Mouse (Mus musculus) lung, adult 2 months (tissue): ENCODE data around the gene Rtraf. TPM values are rescaled to one million over a fixed set of nuclear protein-coding genes. Genes with fewer than 3 reads are reported as not detected.

Experiments used
- DNase-seq: peaks from one replicate; pipeline ENCODE4 v3.0.0; 2022
- H3K4me1 ChIP-seq: fragments of 200-500 bp; 2 replicates; pipeline ENCODE4 v1.6.1; 2011; ENCODE audit warnings: low read length; ENCODE audit not compliant: control insufficient read depth, insufficient read depth
- H3K4me3 ChIP-seq: fragments of 200-500 bp; replicated peaks from 2 replicates; pipeline ENCODE3; 2011; ENCODE audit warnings: low read depth, mild to moderate bottlenecking, control low read depth, low read length; ENCODE audit errors: extremely low read depth
- CTCF ChIP-seq: fragments of 200-500 bp; IDR thresholded peaks from 2 replicates; pipeline ENCODE4 v1.5.1; 2011; ENCODE audit warnings: mild to moderate bottlenecking, low read length, control low read depth; ENCODE audit not compliant: insufficient read depth
- POLR2A ChIP-seq: fragments of 200-500 bp; IDR thresholded peaks from 2 replicates; pipeline ENCODE4 v1.6.1; 2011; ENCODE audit warnings: low read depth, mild to moderate bottlenecking, control low read depth, low read length, borderline replicate concordance; ENCODE audit errors: extremely low read depth
- WGBS: fragments of 180-500 bp; shearing (Covaris S2); methylation state at CpG from one replicate; pipeline ENCODE4 v1.1.7; 2018; 5-methylcytosine and 5-hydroxymethylcytosine counted together
- polyA plus RNA-seq: library from polyadenylated mRNA; depleted of rRNA; stranded (reverse); fragments of >200 nt; gene quantifications from 2 replicates; pipeline ENCODE4 v1.2.3, GENCODE M21; 2012

Rtraf gene
- polyA plus RNA-seq, 1 experiment, result 18.0 TPM

DNA sequence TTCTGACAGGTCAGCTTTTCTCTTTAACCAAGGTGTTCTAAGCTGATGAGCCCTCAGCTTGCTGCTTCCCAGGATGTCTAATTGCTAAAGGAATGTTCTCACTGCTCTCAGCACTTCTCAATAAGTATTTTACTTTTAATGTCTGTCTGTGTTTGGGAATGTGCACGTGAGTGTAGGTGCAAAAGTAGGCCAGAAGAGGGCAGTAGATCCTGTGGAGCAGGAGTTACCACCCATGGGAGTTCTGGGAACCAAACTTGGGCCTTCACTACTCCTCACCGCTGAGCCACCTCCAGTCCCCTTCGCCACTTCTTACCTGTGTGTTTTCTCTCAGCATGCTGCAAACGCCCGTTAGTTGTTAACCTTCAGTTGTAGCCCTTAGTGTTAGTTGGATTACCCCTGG lies 47.4 kb downstream of the Rtraf start:
- 96% methylated on average over 5 of the region's 5 CpGs for WGBS
- TF ChIP-seq CTCF, result no peak
- TF ChIP-seq POLR2A, result no peak
- Histone ChIP-seq H3K4me3 (no peak overlapping the region), H3K4me1 (no peaks in the 10 kb centered on the region)
- DNase-seq, result no peak

DNA sequence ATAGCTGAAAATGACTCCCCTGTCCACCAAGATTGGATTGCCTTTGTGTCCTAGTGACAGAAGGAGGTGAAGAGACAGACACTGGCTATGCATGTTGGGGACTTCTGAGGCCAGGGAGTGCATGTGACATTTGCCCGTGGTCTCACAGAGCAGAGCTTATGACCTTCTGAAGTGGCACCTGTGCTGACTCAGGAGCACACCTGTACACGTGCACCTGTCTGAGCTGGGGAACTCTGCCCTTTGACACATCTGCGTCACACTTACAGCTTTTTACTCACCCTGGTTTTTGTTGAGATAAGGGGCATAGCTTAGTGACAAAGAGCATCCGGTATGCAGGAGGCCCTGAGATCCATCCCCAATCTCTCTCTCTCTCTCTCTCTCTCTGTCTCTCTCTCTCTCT lies 48.1 kb downstream of the Rtraf start:
- 89% methylated on average over 4 of the region's 4 CpGs for WGBS
- DNase-seq, result no peak

DNA sequence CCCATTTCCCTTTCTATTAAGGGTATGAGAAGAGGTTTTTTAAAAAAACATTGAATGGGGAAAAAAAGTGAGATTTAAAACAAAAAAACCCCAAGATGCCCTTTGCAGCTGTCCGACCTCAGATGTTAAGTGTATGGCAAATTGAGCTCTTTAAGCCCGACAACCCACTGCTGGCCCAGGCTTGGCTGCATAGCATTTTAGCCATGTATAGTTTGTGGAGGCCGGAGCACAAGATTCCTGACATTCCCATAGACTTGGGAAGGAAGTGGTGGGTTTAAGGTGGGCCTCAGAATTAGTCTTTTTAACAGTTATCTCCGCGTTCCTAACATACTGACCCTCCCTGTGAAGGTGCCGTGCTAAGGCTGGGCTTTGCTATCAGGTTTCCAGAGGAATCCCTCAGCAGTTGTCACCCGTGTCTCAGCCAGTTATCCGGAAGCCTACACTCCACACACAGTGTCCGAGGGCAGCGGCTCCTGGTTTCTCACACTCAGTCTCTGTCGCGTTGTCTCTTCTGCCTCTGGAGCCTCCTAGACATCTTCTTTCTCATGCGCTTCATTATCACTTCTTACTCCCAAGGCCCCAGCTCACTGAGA lies 49.5 kb downstream of the Rtraf start:
- DNase-seq, result no peak
- TF ChIP-seq POLR2A (no peak), CTCF (no peak)
- WGBS, result 64% methylated on average over 13 of the region's 13 CpGs
- Histone ChIP-seq H3K4me1 (no peaks in the 10 kb centered on the region; the same call in 1 of the 2 replicates), H3K4me3 (no peak overlapping the region)

More for the DNA sequence above, 48.1 kb downstream of the Rtraf start:
- TF ChIP-seq POLR2A (no peak), CTCF (no peak)
- Histone ChIP-seq H3K4me1 (no peaks in the 10 kb centered on the region; the same call in 1 of the 2 replicates), H3K4me3 (no peak overlapping the region)

DNA sequence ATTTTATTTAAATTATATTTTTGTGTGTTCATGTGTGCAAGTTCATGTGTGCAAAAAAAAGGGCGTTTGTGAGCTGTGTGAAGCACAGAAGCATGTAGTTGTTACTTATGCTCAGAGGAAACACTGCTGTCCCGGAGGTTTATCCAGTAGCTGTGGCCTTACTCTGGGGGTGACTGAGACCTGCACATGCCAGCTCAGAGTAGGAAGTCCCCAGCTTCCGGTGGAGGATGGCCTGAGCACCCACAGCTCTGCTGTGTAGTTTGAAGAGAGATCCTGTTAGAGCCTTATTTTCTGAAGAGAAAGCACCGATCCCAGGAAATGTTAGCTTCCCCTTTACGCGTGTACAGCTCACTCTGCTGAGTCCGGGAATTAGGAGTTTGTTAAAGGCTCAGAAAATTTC lies 52.5 kb downstream of the Rtraf start:
- no peak for DNase-seq
- H3K4me1 ChIP-seq, result no peaks in the 10 kb centered on the region; the same call in 1 of the 2 replicates
- 46% methylated on average over 7 of the region's 7 CpGs for WGBS
- H3K4me3 ChIP-seq, result no peak overlapping the region
- TF ChIP-seq CTCF (no peak), POLR2A (no peak)

DNA sequence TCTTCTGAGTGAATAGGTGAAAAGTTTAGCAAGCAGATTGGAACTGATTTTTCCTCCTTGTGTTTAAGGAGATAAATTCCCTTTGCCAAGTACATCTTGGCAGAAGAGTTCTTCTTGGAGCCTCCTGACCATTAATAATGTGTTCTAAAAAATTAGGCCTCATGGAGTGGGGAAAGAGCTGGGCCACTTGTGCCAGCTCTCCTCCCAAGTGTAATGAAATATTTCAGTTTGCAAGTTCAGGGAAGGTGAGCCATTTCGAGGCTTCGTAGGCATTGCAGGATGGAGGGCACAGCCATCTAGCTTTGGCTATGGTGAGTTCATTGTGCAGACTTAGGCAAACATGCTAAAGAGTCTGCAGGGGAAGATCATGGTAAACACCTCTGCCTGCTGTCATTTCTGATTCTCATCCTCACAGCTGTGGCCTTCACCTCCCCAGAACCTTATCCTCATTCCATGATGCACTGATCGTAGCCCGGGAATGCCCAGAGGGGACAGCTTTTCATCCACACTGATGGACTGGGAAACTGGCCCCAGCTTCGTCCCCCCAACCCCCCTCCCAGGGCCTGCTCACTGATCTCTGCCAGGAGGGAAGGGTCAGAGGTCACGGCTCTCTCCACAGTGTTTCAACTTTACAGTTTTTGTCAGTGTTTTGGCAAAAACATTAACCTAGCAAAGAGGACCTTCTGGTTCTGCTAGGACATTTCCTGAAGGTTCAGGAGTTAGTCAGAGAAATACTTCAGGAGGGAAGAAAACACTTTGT lies 54.0 kb downstream of the Rtraf start:
- H3K4me3 ChIP-seq, result no peak overlapping the region
- TF ChIP-seq CTCF (no peak), POLR2A (no peak)
- H3K4me1 ChIP-seq, result no peaks in the 10 kb centered on the region; the same call in 1 of the 2 replicates
- DNase-seq, result no peak
- 63% methylated on average over 6 of the region's 6 CpGs for WGBS

DNA sequence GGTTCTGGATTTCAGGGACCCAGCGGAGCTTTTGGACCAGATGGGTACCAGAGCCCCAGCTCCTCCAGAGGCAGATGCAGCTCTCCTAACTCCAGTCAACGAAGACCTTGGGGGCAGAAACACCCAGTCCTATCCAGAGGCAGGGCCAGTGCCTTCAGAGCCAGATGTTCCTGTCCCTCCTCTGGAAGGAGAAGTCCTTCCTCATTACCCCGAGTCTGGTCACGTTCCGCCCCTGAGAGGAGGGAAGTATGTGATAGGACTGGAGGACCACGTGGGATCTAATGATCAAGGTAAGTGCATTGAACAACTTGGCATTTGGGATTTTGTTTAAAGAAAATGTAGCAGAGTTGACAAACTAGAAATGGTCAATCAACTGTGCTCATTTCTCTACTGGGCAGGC lies 55.0 kb downstream of the Rtraf start:
- TF ChIP-seq POLR2A, result no peak
- no peak for TF ChIP-seq CTCF
- Histone ChIP-seq H3K4me1 (no peaks in the 10 kb centered on the region; the same call in 1 of the 2 replicates), H3K4me3 (no peak overlapping the region)
- DNase-seq, result no peak
- 87% methylated on average over 6 of the region's 6 CpGs for whole genome bisulfite sequencing

DNA sequence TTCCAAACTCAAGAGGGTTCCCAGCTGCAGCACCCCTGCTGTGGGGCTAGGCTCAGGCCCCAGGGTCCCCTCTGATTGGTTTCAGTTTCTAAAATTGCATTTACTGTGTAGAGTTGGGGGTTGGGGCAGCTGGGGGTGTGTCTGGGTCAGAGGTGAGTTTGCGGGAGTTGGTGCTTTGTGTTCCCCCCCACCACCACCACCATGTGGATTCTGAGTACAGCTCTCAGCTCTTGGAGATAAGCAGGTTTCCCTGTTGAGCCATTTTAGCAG lies 57.3 kb downstream of the Rtraf start:
- DNase-seq, result no peak
- TF ChIP-seq CTCF (no peak), POLR2A (no peak)
- Histone ChIP-seq H3K4me1 (no peaks in the 10 kb centered on the region; the same call in 1 of the 2 replicates), H3K4me3 (no peak overlapping the region)
- 76% methylated on average over 1 of the region's 1 CpGs for WGBS

DNA sequence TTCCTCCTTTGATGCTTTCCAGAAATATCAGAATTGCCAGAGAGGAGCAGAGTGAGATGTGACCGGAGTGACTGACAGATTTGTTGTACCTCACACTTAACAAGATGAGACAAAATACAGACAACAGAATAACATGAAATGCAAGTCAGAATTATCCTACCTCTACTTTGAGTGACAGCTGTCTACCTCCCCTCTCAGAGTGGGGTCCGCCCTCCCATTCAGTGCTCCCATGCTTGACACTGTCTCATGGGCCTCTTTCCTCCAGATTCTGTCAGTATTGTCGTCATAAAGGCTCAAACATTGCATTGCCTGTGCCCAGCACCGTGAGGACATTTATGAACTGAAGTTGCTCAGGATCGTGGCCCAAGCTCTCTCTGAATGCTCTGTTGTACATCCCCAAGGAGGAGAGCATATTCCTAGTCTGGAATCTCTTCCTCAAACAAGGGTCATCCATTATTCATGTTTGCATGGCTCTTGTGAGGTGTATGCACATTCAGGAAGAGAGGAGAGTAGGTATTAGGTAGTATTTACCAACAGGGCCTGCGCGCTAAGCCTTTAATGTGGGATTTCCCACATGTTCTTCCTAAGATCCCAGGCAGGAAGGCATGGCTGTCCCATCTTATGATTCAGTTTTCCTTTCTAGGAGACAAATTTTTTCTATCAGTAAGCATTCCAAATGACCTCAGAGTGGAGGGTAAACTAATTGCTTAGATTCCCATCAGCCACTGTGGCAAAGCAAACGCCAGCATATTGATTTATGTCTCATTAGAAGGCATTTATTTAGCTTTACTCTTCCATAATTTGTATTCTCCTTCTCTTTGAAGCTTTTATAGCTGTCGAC lies 57.9 kb downstream of the Rtraf start:
- Histone ChIP-seq H3K4me1 (no peaks in the 10 kb centered on the region; the same call in 1 of the 2 replicates), H3K4me3 (no peak overlapping the region)
- DNase-seq, result no peak
- TF ChIP-seq CTCF (no peak), POLR2A (no peak)
- 70% methylated on average over 9 of the region's 9 CpGs for WGBS

DNA sequence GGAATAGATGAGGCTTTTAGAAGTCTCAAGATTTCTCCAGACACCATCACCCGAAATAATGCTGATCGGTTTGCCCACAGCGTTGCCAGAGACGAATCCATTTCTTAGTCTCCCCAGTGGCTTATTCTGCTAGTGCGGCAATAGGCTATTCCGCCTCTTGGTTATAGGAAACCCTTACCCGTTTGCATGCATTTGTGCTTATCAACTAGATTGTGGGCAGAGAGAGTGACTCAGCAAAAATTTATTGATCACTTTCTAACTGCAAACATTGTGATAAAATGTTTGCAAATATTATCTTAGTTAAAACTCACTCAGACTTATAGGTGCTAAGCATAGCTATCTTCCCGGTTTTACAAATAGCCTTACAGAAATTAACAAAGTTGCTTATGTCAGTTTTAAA lies 59.3 kb downstream of the Rtraf start:
- no peak overlapping the region for H3K4me3 ChIP-seq
- WGBS, result 89% methylated on average over 8 of the region's 8 CpGs
- no peak for DNase-seq
- TF ChIP-seq CTCF (no peak), POLR2A (no peak)
- no peaks in the 10 kb centered on the region for H3K4me1 ChIP-seq

DNA sequence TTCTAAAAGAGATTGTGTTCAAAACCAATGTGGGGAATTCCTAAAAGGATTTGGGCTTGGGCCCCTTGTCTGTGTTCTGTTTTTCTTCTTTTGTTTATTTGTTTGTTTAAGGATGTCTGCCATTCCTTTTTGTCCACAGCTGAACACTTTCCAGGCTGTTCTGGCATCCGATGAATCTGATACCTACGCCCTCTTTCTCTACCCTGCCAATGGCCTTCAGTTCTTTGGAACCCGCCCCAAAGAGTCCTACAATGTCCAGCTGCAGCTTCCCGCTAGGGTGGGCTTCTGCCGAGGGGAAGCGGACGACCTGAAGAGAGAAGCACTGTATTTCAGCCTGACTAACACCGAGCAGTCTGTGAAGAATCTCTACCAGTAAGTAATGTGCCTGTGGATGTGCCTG lies 60.1 kb downstream of the Rtraf start:
- no peak for DNase-seq
- H3K4me1 ChIP-seq, result no peaks in the 10 kb centered on the region
- 58% methylated on average over 8 of the region's 8 CpGs for WGBS

More for the DNA sequence above, 60.1 kb downstream of the Rtraf start:
- TF ChIP-seq POLR2A (no peak), CTCF (no peak)
- H3K4me3 ChIP-seq, result no peak overlapping the region
